Mouse (Mus musculus): ENCODE data around the gene Cps1.

- no peak for TF ChIP-seq POU5F1 (IDR thresholded peaks at IDR 0.05; ENCODE audit: borderline replicate concordance, low read length)
- no peak for TF ChIP-seq CTCF (conservative IDR thresholded peaks at IDR 0.05; ENCODE audit: low read length)
- no peak for TF ChIP-seq NANOG (IDR thresholded peaks at IDR 0.05; ENCODE audit: borderline replicate concordance, low read length)
Observed at GRCm38 (mm10) chr1:67238941-67239340, 116.1 kb downstream of the Cps1 start.
